Mouse (Mus musculus) megakaryocyte, embryonic 14.5 days (primary cell): ENCODE results near the gene Ntrk2.

ENCODE experiments used
- FLI1 ChIP-seq: IDR thresholded peaks from 2 replicates; pipeline ENCODE4 v1.6.1; 2012; ENCODE audit warnings: low read length, inconsistent platforms, mixed read lengths
- GATA1 ChIP-seq: IDR thresholded peaks from 3 replicates; pipeline ENCODE4 v1.6.1; 2012; ENCODE audit warnings: mixed read lengths, low read length, inconsistent platforms, borderline replicate concordance

DNA sequence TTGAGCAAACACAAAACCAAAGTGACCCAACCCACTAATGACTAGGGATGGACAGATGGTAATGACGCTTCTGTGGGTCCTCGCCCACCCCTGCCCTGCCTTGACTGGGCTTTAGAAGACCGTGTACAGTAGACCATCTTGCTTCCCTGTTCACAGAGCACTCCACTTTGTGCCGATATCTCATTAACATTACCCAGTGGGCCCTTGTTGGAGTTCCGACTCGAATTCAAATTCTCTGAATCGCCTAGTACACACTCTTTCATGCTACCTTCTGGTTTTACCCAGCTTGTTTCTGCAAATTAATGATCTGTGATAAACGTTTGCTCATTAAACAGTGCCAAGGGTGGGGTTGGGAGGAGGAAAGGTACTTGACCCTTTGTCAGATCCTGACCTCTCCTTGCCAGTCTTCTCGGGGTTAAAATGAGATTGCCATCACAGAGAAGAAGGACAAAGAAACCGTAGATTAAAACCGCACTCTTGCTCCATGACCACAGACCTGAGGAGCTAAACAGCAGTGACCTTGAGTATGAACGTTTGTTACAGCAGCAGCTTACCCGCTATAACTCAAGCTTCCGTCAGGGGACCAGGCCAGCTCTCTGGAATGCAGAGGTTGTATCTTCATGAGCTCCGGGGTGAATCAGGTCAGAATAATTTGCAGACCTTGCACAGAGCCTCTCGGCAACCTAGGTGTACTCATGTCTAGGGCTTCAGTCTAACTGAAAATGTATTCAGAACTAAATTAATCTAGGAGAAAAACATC lies 234.0 kb downstream of the Ntrk2 start:
- TF ChIP-seq FLI1 (no peak), GATA1 (no peak)
